ENCODE assay signal across 24 mouse cellular contexts in the genomic region with DNA sequence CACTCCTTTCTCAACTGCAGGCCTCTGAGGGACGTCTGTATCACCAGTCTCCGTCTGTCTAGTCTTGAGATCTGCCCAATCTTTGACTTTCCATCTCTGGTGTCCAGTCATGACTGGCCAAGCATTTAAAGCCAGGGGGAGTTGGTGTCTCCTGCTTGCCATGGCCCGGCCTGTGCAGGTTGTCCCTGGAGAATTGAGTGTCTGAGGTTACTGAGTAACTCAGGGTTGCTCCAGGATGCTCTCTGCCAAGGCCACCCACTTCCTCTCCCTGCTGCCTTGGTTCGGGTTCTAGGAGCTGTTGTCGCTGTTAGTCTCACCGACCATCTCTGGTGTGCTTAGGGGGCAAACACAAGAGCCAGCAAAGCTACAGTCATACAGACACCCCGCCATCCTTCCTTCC. TPM values are rescaled to one million over a fixed set of nuclear protein-coding genes. Genes with fewer than 3 reads are reported as not detected.
DNase-seq lines count a peak whose midpoint lies in the region; ATAC-seq and TF ChIP-seq lines count a peak whose summit lies in the region.
"Had no signal": no experiment of that assay in that cellular context is flagged by ENCODE, and none has a peak within 500 bp of the region (broad histone marks: within the 10 kb centered on the region; RNA-seq: fewer than 3 reads in every experiment).

No protein-coding gene starts in this region.

- ATAC-seq in intestine, embryonic 15.5 days = peak; percentile 29; the same call in 1 of the 2 replicates
- no peak for ATAC-seq in intestine, postnatal 0 days
- ATAC-seq in kidney, embryonic 15.5 days (replicated peaks; ENCODE audit: low FRiP score) = peak; percentile 69; the same call in 1 of the 2 replicates
- peak; percentile 76 for ATAC-seq in kidney, embryonic 16.5 days (ENCODE audit: low FRiP score, low TSS enrichment)
- ATAC-seq: activated CD4-positive, CD25-positive, alpha-beta regulatory T cell, adult 4 months; forebrain, embryonic 14.5 days; Patski had no signal

- no peak overlapping the region for H3K27ac ChIP-seq in intestine, embryonic 15.5 days
- no peak overlapping the region for H3K27ac ChIP-seq in intestine, postnatal 0 days (ENCODE audit: low read depth, low read length)
- H3K27ac ChIP-seq in kidney, embryonic 15.5 days = peak overlapping the region; percentile 60; the same call in 1 of the 2 replicates
- no peak overlapping the region; the same call in 1 of the 2 replicates for H3K27ac ChIP-seq in kidney, embryonic 16.5 days (ENCODE audit: low read length)
- H3K27ac ChIP-seq: embryonic facial prominence, embryonic 15.5 days; forebrain, embryonic 10.5 days; heart, embryonic 10.5 days; heart, embryonic 15.5 days; hindbrain, embryonic 13.5 days had no signal

- no peak for TF ChIP-seq CTCF in intestine, postnatal 0 days (IDR thresholded peaks at IDR 0.05; ENCODE audit: low read depth)

- 58% methylated on average over 7 of the region's 7 CpGs for WGBS in intestine, embryonic 15.5 days
- WGBS in intestine, postnatal 0 days = 51% methylated on average over 7 of the region's 7 CpGs
- WGBS in kidney, embryonic 15.5 days = 40% methylated on average over 7 of the region's 7 CpGs
- 39% methylated on average over 7 of the region's 7 CpGs for WGBS in kidney, embryonic 16.5 days

- no peaks in the 10 kb centered on the region for H3K9me3 ChIP-seq in intestine, embryonic 15.5 days
- no peaks in the 10 kb centered on the region for H3K9me3 ChIP-seq in intestine, postnatal 0 days (ENCODE audit: control insufficient read depth)
- no peaks in the 10 kb centered on the region for H3K9me3 ChIP-seq in kidney, embryonic 15.5 days (replicated peaks)
- H3K9me3 ChIP-seq in kidney, embryonic 16.5 days (ENCODE audit: low read length) = no peaks in the 10 kb centered on the region
- H3K9me3 ChIP-seq: embryonic facial prominence, embryonic 15.5 days; forebrain, embryonic 10.5 days; heart, embryonic 10.5 days; heart, embryonic 15.5 days; hindbrain, embryonic 13.5 days had no signal

- H3K4me1 ChIP-seq in intestine, embryonic 15.5 days (replicated peaks) = peaks cover 10% of the 10 kb centered on the region
- no peaks in the 10 kb centered on the region for H3K4me1 ChIP-seq in intestine, postnatal 0 days (replicated peaks; ENCODE audit: control insufficient read depth, insufficient read depth, low read length)
- H3K4me1 ChIP-seq in kidney, embryonic 15.5 days = peaks cover 30% of the 10 kb centered on the region
- peaks cover 22% of the 10 kb centered on the region for H3K4me1 ChIP-seq in kidney, embryonic 16.5 days (ENCODE audit: insufficient read depth, low read length)

- peaks cover 17% of the 10 kb centered on the region for H3K27me3 ChIP-seq in intestine, embryonic 15.5 days (replicated peaks)
- 0 out of 2 replicates have a peak, but pooled peaks cover 10% of the 10 kb centered on the region for H3K27me3 ChIP-seq in intestine, postnatal 0 days (replicated peaks; ENCODE audit: control insufficient read depth, insufficient read depth, low read length)
- peaks cover 43% of the 10 kb centered on the region for H3K27me3 ChIP-seq in kidney, embryonic 15.5 days
- H3K27me3 ChIP-seq in kidney, embryonic 16.5 days (ENCODE audit: insufficient read depth, low read length) = peaks cover 28% of the 10 kb centered on the region

- no peak overlapping the region for H3K9ac ChIP-seq in intestine, embryonic 15.5 days
- H3K9ac ChIP-seq in intestine, postnatal 0 days (ENCODE audit: low read depth, low read length) = no peak overlapping the region
- no peak overlapping the region for H3K9ac ChIP-seq in kidney, embryonic 15.5 days
- H3K9ac ChIP-seq in kidney, embryonic 16.5 days (replicated peaks; ENCODE audit: low read length) = no peak overlapping the region
- H3K9ac ChIP-seq: embryonic facial prominence, embryonic 15.5 days; heart, embryonic 15.5 days; hindbrain, embryonic 13.5 days had no signal

- H3K4me3 ChIP-seq in intestine, embryonic 15.5 days (replicated peaks) = no peak overlapping the region
- H3K4me3 ChIP-seq in intestine, postnatal 0 days (ENCODE audit: low read depth, low read length) = no peak overlapping the region
- no peak overlapping the region for H3K4me3 ChIP-seq in kidney, embryonic 15.5 days (replicated peaks)
- no peak overlapping the region for H3K4me3 ChIP-seq in kidney, embryonic 16.5 days (ENCODE audit: low read length)
- H3K4me3 ChIP-seq: embryonic facial prominence, embryonic 15.5 days; erythroblast, embryonic 14.5 days; forebrain, embryonic 10.5 days; heart, embryonic 10.5 days; heart, embryonic 15.5 days; hindbrain, embryonic 13.5 days had no signal

- H3K4me2 ChIP-seq in intestine, embryonic 15.5 days (replicated peaks) = no peak overlapping the region
- no peak overlapping the region for H3K4me2 ChIP-seq in intestine, postnatal 0 days (replicated peaks; ENCODE audit: low read depth)
- no peak overlapping the region for H3K4me2 ChIP-seq in kidney, embryonic 15.5 days
- H3K4me2 ChIP-seq in kidney, embryonic 16.5 days (replicated peaks; ENCODE audit: low read depth, low read length) = no peak overlapping the region
- H3K4me2 ChIP-seq: embryonic facial prominence, embryonic 15.5 days; heart, embryonic 15.5 days; hindbrain, embryonic 13.5 days had no signal

- DNase-seq in kidney, adult 11 months = no peak
- DNase-seq in kidney, postnatal 4 days = peak; percentile 19 to 46
- DNase-seq in urinary bladder, postnatal 10 days (ENCODE audit: low spot score) = no peak
- DNase-seq: adrenal gland, postnatal 36 days; cerebellum, adult 2 months; cerebellum, postnatal 10 days; embryo, embryonic 11 days; gastrocnemius, postnatal 36 days; heart, adult 11 months; heart, postnatal 14 days had no signal

- H3K36me3 ChIP-seq in intestine, embryonic 15.5 days = no peaks in the 10 kb centered on the region
- no peaks in the 10 kb centered on the region for H3K36me3 ChIP-seq in intestine, postnatal 0 days (ENCODE audit: control insufficient read depth, insufficient read depth)
- no peaks in the 10 kb centered on the region for H3K36me3 ChIP-seq in kidney, embryonic 15.5 days
- no peaks in the 10 kb centered on the region for H3K36me3 ChIP-seq in kidney, embryonic 16.5 days (ENCODE audit: insufficient read depth, low read length)
- H3K36me3 ChIP-seq: embryonic facial prominence, embryonic 15.5 days; forebrain, embryonic 10.5 days; heart, embryonic 10.5 days; heart, embryonic 15.5 days; hindbrain, embryonic 13.5 days had no signal

RNA-seq across cellular contexts. Expression of a gene that starts 1.9 kb away (rescaled TPM):
- polyA plus RNA-seq in intestine, embryonic 15.5 days (2015; fragmentation: Nextera tagmentation; extraction: Ambion mirVana) = 0.59 and 0.69 TPM in 2 replicates
- polyA plus RNA-seq in intestine, postnatal 0 days (2015; fragmentation: Nextera tagmentation; extraction: Ambion mirVana) = 0.60 and 0.65 TPM in 2 replicates
- polyA plus RNA-seq in kidney, embryonic 15.5 days (2015; fragmentation: Nextera tagmentation; extraction: Ambion mirVana) = 6.5 and 6.6 TPM in 2 replicates
- polyA plus RNA-seq in kidney, embryonic 16.5 days (2015; fragmentation: Nextera tagmentation; extraction: Ambion mirVana) = 11.5 and 13.5 TPM in 2 replicates
- polyA plus RNA-seq: activated CD4-positive, CD25-positive, alpha-beta regulatory T cell, adult 4 months; erythroblast, embryonic 14.5 days; Patski had no signal

RNA-seq across cellular contexts. Expression of a gene that starts 30.6 kb away (rescaled TPM):
- 0.15 and 0.42 TPM in 2 replicates for polyA plus RNA-seq in intestine, embryonic 15.5 days (2015; fragmentation: Nextera tagmentation; extraction: Ambion mirVana)
- 0.13 and 0.18 TPM in 2 replicates for polyA plus RNA-seq in intestine, postnatal 0 days (2015; fragmentation: Nextera tagmentation; extraction: Ambion mirVana)
- polyA plus RNA-seq in kidney, embryonic 15.5 days (2015; fragmentation: Nextera tagmentation; extraction: Ambion mirVana) = 2.5 and 2.9 TPM in 2 replicates
- 0.15 and 2.2 TPM in 2 replicates for polyA plus RNA-seq in kidney, embryonic 16.5 days (2015; fragmentation: Nextera tagmentation; extraction: Ambion mirVana)
- polyA plus RNA-seq: activated CD4-positive, CD25-positive, alpha-beta regulatory T cell, adult 4 months; cerebellum, adult 2 months; embryonic facial prominence, embryonic 11.5 days; erythroblast, embryonic 14.5 days; forebrain, embryonic 10.5 days; heart, embryonic 15.5 days had no signal

RNA-seq across cellular contexts. Expression of a gene that starts 40.4 kb away (rescaled TPM):
- 10.2 and 12.2 TPM in 2 replicates for polyA plus RNA-seq in intestine, embryonic 15.5 days (2015; fragmentation: Nextera tagmentation; extraction: Ambion mirVana)
- 6.1 and 7.2 TPM in 2 replicates for polyA plus RNA-seq in intestine, postnatal 0 days (2015; fragmentation: Nextera tagmentation; extraction: Ambion mirVana)
- polyA plus RNA-seq in kidney, embryonic 15.5 days (2015; fragmentation: Nextera tagmentation; extraction: Ambion mirVana) = 12.9 and 15.6 TPM in 2 replicates
- 12.3 and 15.3 TPM in 2 replicates for polyA plus RNA-seq in kidney, embryonic 16.5 days (2015; fragmentation: Nextera tagmentation; extraction: Ambion mirVana)

RNA-seq across cellular contexts. Expression of a gene that starts 40.5 kb away (rescaled TPM):
- 520 and 528 TPM in 2 replicates for polyA plus RNA-seq in intestine, embryonic 15.5 days (2015; fragmentation: Nextera tagmentation; extraction: Ambion mirVana)
- 170 and 175 TPM in 2 replicates for polyA plus RNA-seq in intestine, postnatal 0 days (2015; fragmentation: Nextera tagmentation; extraction: Ambion mirVana)
- polyA plus RNA-seq in kidney, embryonic 15.5 days (2015; fragmentation: Nextera tagmentation; extraction: Ambion mirVana) = 587 and 599 TPM in 2 replicates
- 575 and 599 TPM in 2 replicates for polyA plus RNA-seq in kidney, embryonic 16.5 days (2015; fragmentation: Nextera tagmentation; extraction: Ambion mirVana)

Comparison
In these comparisons a context has a peak if more than half of its experiments do, and no peak if none do; other contexts are left out.
1. DNase-seq: peak in kidney, postnatal 4 days (2 of 2); none in kidney, adult 11 months (single experiment) and urinary bladder, postnatal 10 days (single experiment).